Mouse (Mus musculus): ENCODE data around the gene Mrpl54.
"Not testable (repeated sequence)": the region's sequence is repeated elsewhere in the genome, so short reads cannot be mapped to it uniquely, and the experiment has no call there.

DNA sequence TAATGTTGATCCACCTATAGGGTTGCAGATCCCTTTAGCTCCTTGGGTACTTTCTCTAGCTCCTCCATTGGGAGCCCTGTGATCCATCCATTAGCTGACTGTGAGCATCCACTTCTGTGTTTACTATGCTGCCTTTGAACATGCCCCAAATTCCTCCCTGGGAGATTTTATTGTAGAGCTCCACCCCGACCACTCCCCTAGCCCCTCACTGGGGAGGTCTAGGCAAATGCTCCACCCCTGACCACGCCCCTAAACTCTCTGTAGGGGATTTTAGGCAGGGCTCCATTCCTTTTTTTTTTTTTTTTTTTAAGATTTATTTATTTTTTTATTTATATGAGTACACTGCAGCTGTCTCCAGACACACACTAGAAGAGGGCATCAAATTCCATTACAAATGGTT lies 43.0 kb downstream of the Mrpl54 start:
- not testable (repeated sequence) for TF ChIP-seq ETS1 (IDR thresholded peaks at IDR 0.05; ENCODE audit: low read depth, low read length); CTCF (IDR thresholded peaks at IDR 0.05 in 2 of 3, conservative IDR thresholded peaks at IDR 0.05 in 1 of 3; ENCODE audit: control insufficient read depth in 1 of 3, insufficient read depth in 1 of 3, low read depth in 2 of 3, low read length in 3 of 3, poor library complexity in 1 of 3, severe bottlenecking in 1 of 3); MXI1 (IDR thresholded peaks at IDR 0.05; ENCODE audit: low read depth, low read length); KAT2A (conservative IDR thresholded peaks at IDR 0.05; ENCODE audit: low read depth, low read length)

Measured in MEL (cell line).